ENCODE assay signal across 8 mouse cellular contexts in genomic region chr10:88380002-88380401, GRCm38 (mm10). TPM values are rescaled to one million over a fixed set of nuclear protein-coding genes. Genes with fewer than 3 reads are reported as not detected.
DNase-seq lines count a peak whose midpoint lies in the region; ATAC-seq lines count a peak whose summit lies in the region.

No protein-coding gene starts in this region.

- no peaks in the 10 kb centered on the region for H3K9me3 ChIP-seq in liver, embryonic 15.5 days (replicated peaks)
- no peaks in the 10 kb centered on the region for H3K9me3 ChIP-seq in neural tube, embryonic 14.5 days (ENCODE audit: control insufficient read depth, low read length)

- H3K36me3 ChIP-seq in liver, embryonic 15.5 days (replicated peaks), result no peaks in the 10 kb centered on the region
- H3K36me3 ChIP-seq in neural tube, embryonic 14.5 days (ENCODE audit: control insufficient read depth, insufficient read depth, low read length), result no peaks in the 10 kb centered on the region

- H3K27me3 ChIP-seq in liver, embryonic 15.5 days, result no peaks in the 10 kb centered on the region
- H3K27me3 ChIP-seq in neural tube, embryonic 14.5 days (ENCODE audit: control insufficient read depth, insufficient read depth, low read length), result no peaks in the 10 kb centered on the region

- H3K27ac ChIP-seq in liver, embryonic 15.5 days (replicated peaks), result 0 out of 2 replicates have a peak overlapping the region, but pooled peaks have one; percentile 59
- H3K27ac ChIP-seq in neural tube, embryonic 14.5 days (ENCODE audit: low read depth, low read length), result 0 out of 2 replicates have a peak overlapping the region, but pooled peaks have one; percentile 79

- under 1% methylated on average over 11 of the region's 11 CpGs for WGBS in liver, embryonic 15.5 days (ENCODE audit: insufficient replicate concordance)
- under 1% methylated on average over 11 of the region's 11 CpGs for WGBS in neural tube, embryonic 14.5 days

- peak; percentile 72 for ATAC-seq in liver, embryonic 15.5 days (ENCODE audit: insufficient read depth)
- ATAC-seq in neural tube, embryonic 14.5 days (ENCODE audit: low read depth), result peak; percentile 52; the same call in 1 of the 2 replicates
- no peak for ATAC-seq in inflammation-experienced regulatory T-cells, adult 6 months

- peak; percentile 26 for DNase-seq in urinary bladder, postnatal 14 days (ENCODE audit: low spot score)
- no peak for DNase-seq in urinary bladder, adult 2 months (ENCODE audit: low spot score)
- DNase-seq in cerebellum, adult 9-10 months, result peak; percentile 57
- DNase-seq in heart, adult 18-20 months, result peak; percentile 82 to 83
- DNase-seq in kidney, adult 11 months, result peak; percentile 59

- peak overlapping the region; percentile 76 for H3K4me3 ChIP-seq in liver, embryonic 15.5 days (replicated peaks)
- H3K4me3 ChIP-seq in neural tube, embryonic 14.5 days (ENCODE audit: low read depth, low read length), result peak overlapping the region; percentile 69

- peak overlapping the region; percentile 65 for H3K9ac ChIP-seq in liver, embryonic 15.5 days
- peak overlapping the region; percentile 75; the same call in 1 of the 2 replicates for H3K9ac ChIP-seq in neural tube, embryonic 14.5 days (replicated peaks; ENCODE audit: low read depth, low read length)

- H3K4me1 ChIP-seq in liver, embryonic 15.5 days (replicated peaks), result peaks cover 51% of the 10 kb centered on the region
- peaks cover 17% of the 10 kb centered on the region; the same call in 1 of the 2 replicates for H3K4me1 ChIP-seq in neural tube, embryonic 14.5 days (ENCODE audit: control insufficient read depth, insufficient read depth, low read length)

- H3K4me2 ChIP-seq in liver, embryonic 15.5 days, result peak overlapping the region; percentile 98
- peak overlapping the region; percentile 79 for H3K4me2 ChIP-seq in neural tube, embryonic 14.5 days (ENCODE audit: low read depth, low read length)

RNA-seq across cellular contexts. Expression of gene Gnptab, which starts 1.1 kb away (rescaled TPM):
- 17.3 and 17.7 TPM in 2 replicates for polyA plus RNA-seq in urinary bladder, adult 2 months (2012; rRNA removed)
- total RNA-seq in heart, adult 18-20 months (2021), result 10 to 100 TPM; 25.5 to 25.9 TPM
- 2.7 TPM in 2 replicates for polyA plus RNA-seq in liver, embryonic 15.5 days (2015; fragmentation: Nextera tagmentation; extraction: Ambion mirVana)
- polyA plus RNA-seq in neural tube, embryonic 14.5 days (2014; fragmentation: Nextera tagmentation; extraction: Ambion mirVana), result 26.7 and 27.1 TPM in 2 replicates
- 1 to 10 TPM; 6.5 to 9.1 (median 6.8) TPM for polyA plus RNA-seq in inflammation-experienced regulatory T-cells, adult 6 months (2017; shearing (Covaris generic))

RNA-seq across cellular contexts. Expression of gene Dram1, which starts 1.1 kb away (rescaled TPM):
- 9.9 and 12.4 TPM in 2 replicates for polyA plus RNA-seq in urinary bladder, adult 2 months (2012; rRNA removed)
- 1 to 10 TPM; 2.9 to 4.2 TPM for total RNA-seq in heart, adult 18-20 months (2021)
- 2.0 and 2.3 TPM in 2 replicates for polyA plus RNA-seq in liver, embryonic 15.5 days (2015; fragmentation: Nextera tagmentation; extraction: Ambion mirVana)
- polyA plus RNA-seq in neural tube, embryonic 14.5 days (2014; fragmentation: Nextera tagmentation; extraction: Ambion mirVana), result 0.35 and 0.73 TPM in 2 replicates
- 1 to 10 TPM; 1.3 to 1.8 (median 1.7) TPM for polyA plus RNA-seq in inflammation-experienced regulatory T-cells, adult 6 months (2017; shearing (Covaris generic))
